Mouse (Mus musculus): ENCODE data around the gene Aprt.
"Not testable (repeated sequence)": the region's sequence is repeated elsewhere in the genome, so short reads cannot be mapped to it uniquely, and the experiment has no call there.

Aprt gene

DNA sequence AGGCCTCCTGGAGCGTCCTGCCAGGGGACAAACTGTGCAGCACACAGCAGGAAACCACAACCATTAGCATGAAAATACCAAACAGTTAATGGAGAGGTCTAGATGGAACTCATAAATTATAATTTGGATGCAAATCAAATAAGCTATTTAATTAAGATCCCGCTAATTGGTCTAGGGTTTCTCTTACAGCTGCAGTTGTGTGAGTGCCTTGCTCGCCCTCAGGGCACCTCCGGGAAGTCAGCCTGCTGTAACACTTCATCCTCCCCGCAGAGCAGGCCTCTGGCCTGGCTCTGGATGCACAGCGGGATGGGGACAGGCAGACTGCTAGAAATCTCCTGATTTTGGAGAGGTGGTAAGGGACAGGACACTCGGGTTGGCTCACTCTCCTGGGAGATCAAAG lies 9.5 kb upstream of the Aprt start:
- DNase-seq (ENCODE audit: low spot score in 2 of 2) = no peak

DNA sequence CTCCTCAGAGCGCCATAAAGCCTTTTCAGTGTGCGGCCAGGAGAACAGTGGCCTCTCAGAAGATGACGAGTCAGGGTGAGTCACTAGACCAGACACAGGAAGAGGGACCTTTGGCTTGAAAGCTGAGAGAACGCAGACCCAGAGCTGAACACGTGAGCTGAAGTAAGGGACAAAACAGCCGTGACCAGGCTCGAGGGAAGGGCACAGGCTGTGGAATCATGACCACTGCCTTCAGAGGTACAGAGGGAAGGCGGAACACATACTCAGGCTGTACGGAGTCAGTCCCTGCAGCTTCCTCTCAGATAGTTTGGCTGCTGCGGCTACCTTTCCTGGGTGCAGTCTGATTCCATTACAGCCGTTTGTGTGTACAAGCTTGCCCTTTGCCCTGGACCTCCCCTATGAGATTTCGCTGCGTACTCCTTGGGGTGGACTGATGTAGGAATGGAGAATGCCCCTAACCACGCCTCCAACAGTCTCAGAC lies 8.7 kb upstream of the Aprt start:
- no peak for DNase-seq (ENCODE audit: low spot score in 2 of 2)

DNA sequence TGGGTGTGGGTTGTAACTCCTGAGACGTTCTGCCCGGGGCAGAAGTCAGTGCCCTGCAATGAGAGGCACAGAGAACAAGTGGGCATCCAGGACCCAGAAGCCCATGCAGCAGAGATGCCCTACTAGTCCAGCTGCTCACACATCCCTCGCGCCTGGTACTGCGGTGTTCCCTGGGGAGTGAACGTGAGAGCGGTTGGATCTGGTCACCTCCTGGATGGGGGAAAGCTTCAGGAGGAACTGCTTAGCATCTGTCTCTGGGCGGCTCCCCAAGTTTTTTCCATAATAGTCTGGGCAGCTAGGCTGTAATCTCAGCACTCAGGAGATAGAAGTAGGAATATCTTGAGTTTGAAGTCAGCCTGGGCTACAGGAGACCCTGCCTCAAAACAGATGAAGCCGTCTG lies 8.3 kb upstream of the Aprt start:
- no peak for DNase-seq (ENCODE audit: low spot score in 2 of 2)

DNA sequence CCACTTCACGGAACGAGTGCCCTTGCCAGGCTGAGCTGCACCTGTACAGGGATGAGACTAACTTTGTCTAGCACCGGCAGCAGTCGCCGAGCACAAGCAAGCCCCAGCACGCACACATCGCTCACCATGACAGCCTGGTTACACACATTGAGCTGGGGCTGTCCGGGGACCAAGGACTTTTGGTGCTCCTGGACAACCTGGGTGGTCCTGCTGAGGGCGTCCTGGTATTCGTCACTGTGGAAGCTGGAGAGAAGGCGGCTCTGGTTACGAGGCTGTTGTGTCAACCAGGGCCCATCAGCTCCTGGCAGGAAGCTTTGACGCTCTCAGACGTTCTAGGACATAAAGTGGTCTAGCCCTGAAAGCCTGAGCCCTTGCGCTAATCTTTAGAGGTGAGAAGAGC lies 4.2 kb upstream of the Aprt start:
- no peak for DNase-seq (ENCODE audit: low spot score in 2 of 2)

DNA sequence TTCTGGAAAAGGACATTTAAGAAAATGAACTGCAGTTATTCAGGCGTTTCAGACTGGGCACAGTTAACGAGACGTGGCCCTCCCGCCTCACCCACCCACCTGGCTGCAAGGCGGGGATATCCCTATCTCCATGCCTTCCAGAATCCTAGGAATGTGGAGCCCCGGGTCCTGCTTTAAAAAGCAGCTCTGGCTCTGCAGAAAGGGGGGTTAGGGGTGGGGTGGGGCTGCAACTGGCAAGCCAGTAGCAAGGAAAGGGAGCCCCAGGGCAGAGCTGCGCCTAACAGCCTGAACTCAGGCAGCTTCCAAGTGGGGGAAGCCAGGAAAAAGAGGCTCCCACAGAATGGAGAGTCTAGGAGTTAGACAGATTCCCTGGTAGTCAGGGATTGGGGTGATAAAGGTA lies 2.5 kb upstream of the Aprt start:
- DNase-seq (ENCODE audit: low spot score in 2 of 2) = no peak

DNA sequence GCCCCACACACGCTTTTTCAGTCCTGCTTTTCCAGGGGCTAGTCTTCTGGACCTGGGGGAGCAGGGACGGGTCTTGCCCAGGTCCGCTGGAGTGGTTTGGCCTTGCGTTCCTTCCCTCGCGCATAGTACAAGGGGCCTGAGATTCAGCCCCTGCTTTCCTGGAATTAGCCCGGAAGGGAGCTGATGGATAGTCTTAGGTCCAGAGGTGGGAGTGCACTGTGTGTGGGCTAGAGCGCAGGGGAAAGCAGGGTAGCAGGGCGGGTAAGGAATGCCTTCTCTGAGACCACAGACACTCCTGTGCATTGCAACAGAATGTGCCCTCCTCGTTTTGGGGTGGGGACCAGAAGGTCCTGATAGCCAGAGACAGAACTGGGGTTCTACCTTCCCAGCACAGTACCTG lies 407 bp upstream of the Aprt start:
- no peak for DNase-seq (ENCODE audit: low spot score in 2 of 2)

DNA sequence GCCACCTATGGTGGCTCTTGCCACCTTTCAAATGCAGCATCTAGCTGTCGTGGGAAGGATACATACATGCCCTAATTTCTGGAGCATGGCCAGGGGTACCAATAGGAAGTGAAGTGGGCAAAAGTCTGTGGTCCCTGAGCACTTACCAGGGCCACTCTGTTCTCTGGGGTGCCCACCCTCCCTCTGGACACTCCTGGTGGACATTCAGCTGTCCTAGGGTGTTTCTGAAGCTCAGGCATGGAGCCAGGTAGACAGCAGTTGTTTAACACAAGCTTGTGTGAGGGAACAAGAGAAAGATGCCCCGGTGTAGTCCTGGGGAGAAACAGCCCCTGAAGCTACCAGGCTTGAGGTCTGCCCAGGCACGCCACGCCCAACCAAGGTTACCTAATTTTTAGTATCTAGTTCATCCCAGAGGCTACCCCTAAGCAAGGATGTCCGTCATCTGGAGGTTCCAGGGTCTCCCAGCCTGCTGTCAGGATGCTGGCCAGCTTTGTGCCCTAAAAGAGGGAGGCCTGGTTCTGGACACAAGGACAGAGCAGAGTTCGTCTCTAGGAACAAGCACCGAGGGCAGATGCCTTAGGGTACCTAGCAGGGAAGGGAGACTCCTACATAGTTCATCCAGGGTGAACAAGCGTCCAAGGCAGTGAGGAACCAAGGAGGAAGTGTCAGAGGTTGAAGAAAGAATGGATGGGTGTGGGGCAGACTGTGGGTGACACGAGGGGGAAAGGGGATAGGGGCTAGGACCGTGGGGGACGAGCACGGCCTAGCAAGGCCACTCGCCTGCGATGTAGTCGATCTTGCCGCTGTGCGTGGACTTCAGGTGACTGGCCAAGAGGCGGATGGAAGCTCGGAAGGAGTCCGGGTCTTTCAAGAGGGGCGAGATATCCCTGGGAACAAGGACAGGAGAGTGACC lies 718 bp downstream of the Aprt start:
- no peak for DNase-seq (ENCODE audit: low spot score in 2 of 2)

DNA sequence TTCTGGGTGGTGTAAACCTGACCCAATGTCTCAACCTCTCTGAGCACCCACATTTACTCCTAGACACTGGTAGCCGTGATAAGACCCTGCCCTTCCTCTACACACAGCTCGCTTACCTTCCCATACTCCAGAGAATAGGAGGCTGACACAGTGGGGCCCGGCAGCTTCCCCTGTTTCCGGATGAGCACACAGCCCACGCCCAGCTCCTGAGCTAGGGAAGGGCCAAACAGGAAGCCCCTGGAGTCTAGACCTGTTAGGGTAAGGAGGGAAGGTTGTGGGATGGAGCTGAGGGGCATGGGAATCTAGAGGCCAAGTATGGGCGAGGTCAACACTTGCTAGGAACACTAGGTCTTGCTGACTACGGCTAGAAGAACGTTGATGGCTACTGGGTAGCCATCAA lies 1.4 kb downstream of the Aprt start:
- no peak for DNase-seq (ENCODE audit: low spot score in 2 of 2)

DNA sequence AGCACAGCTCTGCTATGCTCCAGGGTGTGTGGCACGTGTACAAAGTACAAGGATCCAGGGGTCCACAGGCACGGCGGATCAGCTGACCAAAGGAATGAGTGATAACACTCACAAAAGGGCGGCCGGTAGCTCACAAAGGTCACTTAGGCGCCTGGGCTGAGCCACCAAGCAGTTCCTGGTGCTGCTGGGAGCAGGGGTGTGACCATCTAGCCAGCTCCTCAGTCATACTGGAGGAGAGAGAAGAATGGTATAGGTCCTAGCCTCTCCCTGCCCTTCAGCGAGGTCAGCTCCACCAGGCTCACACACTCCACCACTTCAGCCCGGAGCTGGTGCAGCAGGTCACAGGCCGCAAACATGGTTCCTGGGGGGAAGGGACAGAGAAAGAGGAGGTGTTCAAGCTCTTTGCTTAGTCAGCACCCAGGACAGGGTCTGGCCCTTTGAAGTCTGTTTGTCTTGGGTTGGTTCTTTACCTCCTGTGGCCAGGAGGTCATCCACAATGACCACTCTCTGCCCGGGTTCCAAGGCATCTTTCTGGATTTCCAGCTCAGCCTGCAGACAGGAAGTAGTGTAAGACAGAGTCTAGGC lies 1.9 kb downstream of the Aprt start:
- DNase-seq (ENCODE audit: low spot score in 2 of 2) = no peak

DNA sequence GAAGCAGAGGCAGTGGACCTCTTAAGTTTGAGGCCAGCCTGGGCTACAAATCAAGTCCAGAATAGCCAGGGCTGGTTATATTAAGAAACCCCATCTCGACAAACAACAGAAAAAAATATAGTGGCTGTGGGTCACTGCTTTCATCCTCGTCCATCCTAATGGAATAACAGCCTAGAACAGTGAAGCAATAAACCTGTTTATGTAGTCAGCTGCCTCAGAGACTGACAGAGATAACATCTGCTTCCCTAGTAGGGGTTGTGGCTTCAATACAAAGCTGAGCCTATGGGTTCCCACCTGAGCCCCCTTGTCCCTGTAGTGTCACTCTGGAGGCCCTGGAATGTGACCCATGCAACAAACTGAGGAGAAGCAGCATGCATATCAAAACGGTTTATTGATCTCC lies 2.4 kb downstream of the Aprt start:
- no peak for DNase-seq (ENCODE audit: low spot score in 2 of 2)

DNA sequence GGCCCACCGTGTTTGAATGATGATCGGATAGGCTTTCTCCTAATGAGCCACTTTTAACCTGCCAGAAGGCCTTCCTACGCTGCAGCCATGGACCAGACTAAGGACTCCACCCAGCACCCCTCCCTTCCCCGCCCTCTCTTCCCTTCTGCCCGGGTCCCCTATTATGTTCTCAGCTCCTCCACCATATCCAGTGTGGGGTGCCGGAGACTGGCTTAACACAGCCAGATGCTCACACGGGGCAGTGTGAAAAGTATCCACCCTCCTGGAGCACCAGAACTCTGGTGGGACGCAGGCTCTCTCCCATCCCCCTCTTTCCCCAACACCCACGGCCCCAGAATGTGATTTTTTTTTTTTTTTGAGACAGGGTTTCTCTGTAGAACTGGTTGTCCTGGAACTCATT lies 3.1 kb downstream of the Aprt start:
- no peak for DNase-seq (ENCODE audit: low spot score in 2 of 2)

DNA sequence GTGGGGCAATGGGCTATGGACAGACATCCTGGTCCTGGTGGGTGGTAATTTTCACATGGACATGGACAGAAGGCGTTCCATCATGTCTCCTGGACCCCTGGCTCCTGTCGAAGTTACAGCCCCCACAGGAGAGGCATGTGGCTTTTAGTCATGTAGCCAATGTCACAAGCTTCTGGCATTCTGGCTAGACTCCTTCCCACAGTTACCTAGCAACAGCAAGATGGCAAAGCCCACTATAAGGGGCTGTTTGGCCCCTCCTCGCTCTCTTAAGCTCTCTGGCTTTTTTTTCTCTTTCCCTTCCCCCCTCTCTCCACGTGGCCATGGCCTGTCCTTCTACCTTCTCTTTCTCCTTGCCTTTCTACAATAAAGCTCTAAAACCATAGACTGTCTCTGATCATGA lies 3.5 kb downstream of the Aprt start:
- not testable (repeated sequence) for DNase-seq (ENCODE audit: low spot score in 2 of 2)

DNA sequence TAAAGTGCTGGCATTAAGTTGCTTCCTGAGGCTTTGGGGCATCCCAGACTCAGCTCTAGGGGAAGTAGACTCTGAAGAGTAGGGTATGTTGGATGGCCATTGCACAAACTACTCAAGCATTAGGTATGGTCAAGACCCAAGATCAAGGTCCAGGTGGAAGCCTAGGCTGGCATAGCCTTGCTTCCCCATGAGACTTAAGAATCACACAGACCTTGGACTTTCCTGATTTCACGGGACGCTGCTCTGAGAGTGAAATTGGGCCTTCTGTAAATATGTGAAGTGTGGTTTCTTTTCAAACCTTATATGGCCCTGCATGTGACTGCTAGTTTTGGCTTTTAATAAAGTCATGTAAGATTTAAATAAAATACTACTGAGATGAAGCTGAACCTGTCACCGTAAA lies 4.0 kb downstream of the Aprt start:
- no peak for DNase-seq (ENCODE audit: low spot score in 2 of 2)

DNA sequence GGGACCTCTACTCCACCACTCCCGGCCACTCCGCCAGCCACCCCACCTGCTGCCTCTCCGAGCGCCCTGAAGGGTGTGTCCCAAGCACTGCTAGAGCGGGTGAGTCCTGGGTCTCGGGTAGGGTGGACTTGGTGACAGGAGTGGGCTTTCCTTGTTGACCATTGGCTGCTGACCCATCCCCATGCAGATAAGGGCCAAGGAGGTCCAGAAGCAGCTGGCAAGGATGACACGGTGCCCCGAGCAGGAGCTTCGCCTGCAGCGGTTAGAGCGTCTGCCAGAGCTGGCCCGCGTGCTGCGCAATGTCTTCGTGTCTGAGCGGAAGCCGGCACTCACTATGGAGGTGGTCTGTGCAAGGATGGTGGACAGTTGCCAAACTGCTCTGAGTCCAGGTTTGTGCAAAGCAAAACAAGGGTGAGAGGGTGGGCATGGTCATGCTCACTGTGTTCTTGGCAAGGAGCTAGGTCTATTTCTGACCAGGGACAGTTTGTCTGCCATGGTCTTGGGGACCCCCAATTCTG lies 4.9 kb downstream of the Aprt start:
- no peak for DNase-seq (ENCODE audit: low spot score in 2 of 2)

DNA sequence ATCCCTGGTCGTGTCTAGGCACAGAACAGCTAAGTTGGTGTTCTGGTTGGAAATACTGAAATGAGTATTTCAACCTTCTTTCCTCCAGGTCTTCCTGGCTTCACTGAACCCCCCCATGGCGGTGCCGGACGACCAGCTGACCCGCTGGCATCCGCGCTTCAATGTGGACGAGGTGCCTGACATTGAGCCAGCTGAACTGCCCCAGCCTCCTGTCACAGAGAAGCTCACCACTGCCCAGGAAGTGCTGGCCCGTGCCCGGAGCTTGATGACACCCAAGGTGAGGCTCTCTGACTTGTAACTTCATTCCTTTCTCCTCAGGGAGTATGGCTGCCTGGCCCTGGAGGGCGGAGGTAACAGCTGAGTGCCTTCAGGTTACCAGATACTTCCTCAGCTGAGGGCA lies 5.6 kb downstream of the Aprt start:
- no peak for DNase-seq (ENCODE audit: low spot score in 2 of 2)

DNA sequence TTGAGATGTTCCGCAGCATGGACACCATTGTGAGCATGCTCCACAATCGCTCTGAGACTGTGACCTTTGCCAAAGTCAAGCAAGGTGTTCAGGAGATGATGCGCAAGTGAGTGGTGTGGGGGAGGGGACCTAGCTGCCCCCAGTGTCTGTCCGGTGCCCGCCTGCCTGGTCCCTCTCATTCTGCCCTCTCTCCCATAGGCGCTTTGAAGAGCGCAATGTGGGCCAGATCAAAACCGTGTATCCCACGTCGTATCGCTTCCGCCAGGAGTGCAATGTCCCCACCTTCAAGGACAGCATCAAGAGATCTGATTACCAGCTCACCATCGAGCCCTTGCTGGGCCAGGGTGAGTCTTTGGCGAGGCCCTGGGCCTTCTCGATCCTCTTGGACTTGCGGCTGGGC lies 6.7 kb downstream of the Aprt start:
- DNase-seq (ENCODE audit: low spot score in 2 of 2) = no peak

DNA sequence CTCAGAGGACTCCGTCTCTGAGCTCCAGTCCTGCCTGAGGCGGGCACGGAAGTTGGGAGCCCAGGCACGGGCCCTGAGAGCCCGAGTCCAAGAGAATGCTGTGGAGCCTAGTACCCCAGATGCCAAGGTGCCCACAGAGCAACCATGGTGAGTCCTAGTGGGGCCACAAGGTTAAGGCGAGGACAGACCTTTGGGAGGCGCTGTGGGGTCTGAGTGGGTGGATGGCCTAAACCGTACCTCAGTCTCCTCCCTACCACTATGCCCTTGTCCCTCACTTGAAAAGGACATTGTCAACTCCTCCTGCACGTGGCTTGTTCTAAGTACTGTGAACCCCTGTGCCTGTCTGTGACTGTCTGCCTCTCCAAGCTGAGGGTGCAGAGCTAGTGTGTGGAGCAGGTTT lies 7.4 kb downstream of the Aprt start:
- DNase-seq (ENCODE audit: low spot score in 2 of 2) = no peak

DNA sequence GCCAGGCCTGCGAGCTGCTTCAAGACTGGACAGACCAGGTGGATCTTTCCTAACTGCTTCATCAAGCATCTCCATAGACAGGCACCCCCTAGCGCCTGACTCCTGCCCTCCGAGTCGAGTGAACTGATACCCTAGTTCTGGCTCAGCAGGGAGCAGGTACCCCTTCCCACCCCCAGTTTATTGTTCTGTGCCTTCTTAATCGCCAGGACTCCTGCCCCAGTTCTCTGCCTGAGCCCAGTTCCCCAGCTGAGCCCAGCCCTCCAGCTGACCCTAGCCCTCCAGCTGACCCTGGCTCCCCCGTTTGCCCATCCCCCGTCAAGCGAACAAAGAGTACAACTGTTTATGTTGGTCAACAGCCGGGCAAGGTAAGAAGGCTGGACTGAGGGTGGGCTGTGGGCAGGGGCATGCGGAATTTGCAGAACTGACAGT lies 7.8 kb downstream of the Aprt start:
- no peak for DNase-seq (ENCODE audit: low spot score in 2 of 2)

DNA sequence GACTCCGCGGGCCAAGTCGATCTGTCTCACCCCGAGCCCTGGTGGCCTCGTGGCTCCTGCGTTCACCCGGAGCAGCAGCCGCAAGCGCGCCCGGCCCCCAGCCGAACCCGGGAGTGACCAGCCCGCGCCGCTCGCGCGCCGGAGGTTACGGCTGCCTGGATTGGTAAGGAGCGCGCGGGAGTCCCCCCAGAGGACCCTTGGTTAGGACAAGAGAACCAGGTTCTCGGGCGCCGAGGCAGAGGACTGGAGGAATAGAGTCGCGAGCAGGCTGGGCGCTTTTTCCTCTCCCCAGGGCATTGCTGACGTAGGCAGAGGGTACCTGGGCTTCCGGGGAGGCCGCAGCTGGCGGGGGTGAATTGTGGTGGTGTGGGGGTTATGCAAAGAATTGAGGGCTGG lies 8.6 kb downstream of the Aprt start:
- peak; percentile 71 to 90 for DNase-seq (ENCODE audit: low spot score in 2 of 2)

DNA sequence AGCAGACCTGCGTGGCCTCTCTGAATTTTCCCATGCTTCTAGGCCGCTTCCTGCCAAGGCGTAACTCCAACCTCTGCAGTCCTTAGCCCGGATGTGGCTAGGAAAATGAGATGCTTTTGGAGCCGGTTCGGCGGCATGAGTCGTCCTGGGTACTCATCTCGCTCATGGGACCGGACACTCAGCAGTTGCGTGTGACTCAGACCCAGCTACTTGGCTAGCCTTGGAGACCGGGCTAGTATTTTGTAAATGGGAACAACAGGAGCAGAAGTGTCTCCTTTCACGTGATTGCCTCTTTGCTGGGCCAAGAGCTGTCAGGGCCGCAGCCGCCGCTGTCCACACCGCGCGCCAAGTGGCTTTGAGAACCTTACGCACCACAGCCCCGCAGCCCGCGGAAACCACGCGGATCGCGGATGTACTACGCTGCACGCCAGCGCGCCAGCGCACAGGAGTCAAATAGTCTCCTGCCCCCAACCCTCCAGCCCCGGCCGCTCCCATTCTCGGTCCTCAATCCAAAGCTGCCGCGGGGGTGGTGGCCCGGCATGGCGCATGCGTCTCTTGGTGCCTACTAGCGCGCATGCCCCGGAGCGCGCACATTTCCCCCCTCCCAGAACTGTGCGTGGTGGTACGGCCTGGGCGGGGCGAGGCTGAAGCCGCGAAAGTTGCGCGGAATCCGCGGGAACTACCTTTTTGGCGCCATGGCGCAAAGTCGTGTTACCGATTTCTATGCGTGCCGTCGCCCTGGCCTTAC lies 9.2 kb downstream of the Aprt start, which contains the start of gene Cdt1:
Gene Cdt1 (plus strand): TSS at position 655 of the 748 bp plus-strand sequence.
- peak; percentile 91 to 94 for DNase-seq (ENCODE audit: low spot score in 2 of 2)

DNA sequence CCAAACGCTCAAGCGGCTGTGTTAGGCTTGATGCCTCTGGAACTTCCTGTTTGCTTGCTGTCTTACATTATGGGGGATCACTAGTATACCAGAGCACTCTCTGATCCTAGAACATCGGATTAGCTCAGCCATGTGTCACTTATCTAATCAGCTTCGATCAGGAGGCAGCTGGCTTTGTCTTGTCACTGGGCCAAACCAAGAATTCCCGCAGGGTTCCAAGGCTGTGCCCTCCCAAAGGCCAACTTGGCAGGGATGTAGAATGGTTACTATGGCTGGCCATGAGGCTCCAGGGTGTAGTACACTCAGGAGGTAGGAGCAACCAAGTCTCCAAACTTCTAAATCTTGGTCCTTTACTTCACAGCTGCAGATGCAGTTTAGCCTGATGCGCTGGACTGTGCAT lies 9.9 kb downstream of the Aprt start:
- DNase-seq (ENCODE audit: low spot score in 2 of 2) = no peak

Data from natural killer cell, adult 2 months (primary cell).